Mouse (Mus musculus) kidney, embryonic 16.5 days (tissue): ENCODE results near the gene Gja4. TPM values are rescaled to one million over a fixed set of nuclear protein-coding genes. Genes with fewer than 3 reads are reported as not detected.

ENCODE experiments used
- ATAC-seq: fragments of 200-750 bp; cut with Nextera tagmentation; 2 replicates; pipeline ENCODE4 v1.8.0; 2017; ENCODE audit warnings: moderate TSS enrichment; ENCODE audit not compliant: low FRiP score, low TSS enrichment
- H3K27ac ChIP-seq: fragments of 300-500 bp; sonication (generic); 2 replicates; pipeline ENCODE4 v1.5.1; 2014; ENCODE audit warnings: low read length
- H3K27me3 ChIP-seq: fragments of 300-500 bp; sonication (generic); 2 replicates; pipeline ENCODE4 v1.6.1; 2014; ENCODE audit warnings: low read length, control low read depth, mixed read lengths; ENCODE audit not compliant: insufficient read depth
- H3K36me3 ChIP-seq: fragments of 300-500 bp; sonication (generic); 2 replicates; pipeline ENCODE4 v1.6.1; 2014; ENCODE audit warnings: low read length, control low read depth, mixed read lengths; ENCODE audit not compliant: insufficient read depth
- H3K4me1 ChIP-seq: fragments of 300-500 bp; sonication (generic); 2 replicates; pipeline ENCODE4 v1.6.1; 2014; ENCODE audit warnings: low read length, control low read depth, mixed read lengths; ENCODE audit not compliant: insufficient read depth
- H3K4me2 ChIP-seq: fragments of 300-500 bp; sonication (generic); replicated peaks from 2 replicates; pipeline ENCODE4 v1.6.1; 2014; ENCODE audit warnings: low read depth, low read length
- H3K4me3 ChIP-seq: fragments of 300-500 bp; sonication (generic); 2 replicates; pipeline ENCODE4 v1.5.1; 2014; ENCODE audit warnings: mild to moderate bottlenecking, low read length
- H3K9ac ChIP-seq: fragments of 300-500 bp; sonication (generic); replicated peaks from 2 replicates; pipeline ENCODE4 v1.6.1; 2014; ENCODE audit warnings: low read length
- H3K9me3 ChIP-seq: fragments of 300-500 bp; sonication (generic); 2 replicates; pipeline ENCODE4 v1.6.1; 2016; ENCODE audit warnings: low read length, control low read depth
- WGBS: fragments of 180-500 bp; shearing (Covaris S2); extraction: QIAGEN DNeasy Blood & Tissue Kit; methylation state at CpG from one replicate; pipeline ENCODE4 v1.1.7; 2014; 5-methylcytosine and 5-hydroxymethylcytosine counted together
- polyA plus RNA-seq: library from polyadenylated mRNA; unstranded; fragments of >200 nt; fragmentation: Nextera tagmentation; extraction: Ambion mirVana; gene quantifications from 2 replicates; pipeline ENCODE4 v1.2.1, GENCODE M21; 2015

The Gja4 gene
- polyA plus RNA-seq: 30.9 TPM in 2 replicates

DNA sequence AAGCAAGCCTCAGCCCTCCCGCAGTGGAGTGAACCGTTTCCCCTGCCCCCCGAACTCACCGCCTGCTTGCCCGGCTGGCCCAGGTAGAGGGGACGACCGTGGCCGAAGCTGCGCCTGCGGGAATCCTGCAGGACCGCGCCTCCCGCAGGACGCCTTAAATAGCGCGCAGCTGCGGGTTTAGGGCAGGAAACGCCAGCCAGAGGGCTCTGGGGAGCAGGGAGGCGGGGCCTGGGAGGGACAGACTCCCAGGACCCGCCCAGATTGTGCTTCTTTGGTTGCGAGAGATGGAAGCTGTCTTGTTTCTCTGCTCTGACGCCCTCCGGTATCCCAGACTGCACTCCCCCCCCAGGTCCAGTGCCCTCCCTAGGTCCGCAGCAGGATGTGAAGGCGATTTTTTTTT, at the start of gene Gja4:
Gja4 (minus strand) TSS at position 179 of the 400 bp plus-strand sequence.
- Histone ChIP-seq H3K4me2 (peak within 1 kb of the TSS; percentile 92), H3K27me3 (peaks cover 23% of the 10 kb centered on the region), H3K27ac (no peak within 1 kb of the TSS), H3K4me1 (peaks cover 12% of the 10 kb centered on the region), H3K36me3 (no peaks in the 10 kb centered on the region), H3K9ac (peak within 1 kb of the TSS; percentile 64), H3K9me3 (no peaks in the 10 kb centered on the region), H3K4me3 (peak within 1 kb of the TSS; percentile 60)
- under 1% methylated on average over 25 of the region's 25 CpGs for WGBS
- peak; percentile 91 for ATAC-seq

DNA sequence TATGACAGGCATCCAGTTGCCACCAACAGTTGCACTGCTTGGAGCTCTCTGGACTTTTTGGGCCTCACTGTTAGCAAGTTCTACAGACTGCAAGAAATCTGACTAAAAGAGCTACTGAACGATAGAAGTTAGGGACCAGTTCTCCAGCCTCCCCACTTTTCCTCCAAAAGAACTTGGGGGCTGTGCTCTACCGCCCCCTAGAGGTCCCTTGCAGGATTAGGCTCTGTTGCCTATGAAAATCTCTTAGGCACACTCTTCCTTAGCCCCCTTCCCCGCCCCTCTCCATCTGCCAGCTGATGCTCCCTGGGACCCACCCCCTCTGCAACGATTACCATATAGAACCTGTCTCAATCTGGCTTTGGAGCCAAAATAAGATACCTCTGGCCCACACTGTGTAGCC, 49.5 kb upstream of the Gja4 start:
- Histone ChIP-seq H3K4me3 (no peak overlapping the region), H3K4me2 (no peak overlapping the region), H3K27ac (no peak overlapping the region), H3K4me1 (no peaks in the 10 kb centered on the region), H3K36me3 (no peaks in the 10 kb centered on the region), H3K9ac (no peak overlapping the region), H3K27me3 (no peaks in the 10 kb centered on the region), H3K9me3 (no peaks in the 10 kb centered on the region)
- WGBS: 68% methylated on average over 4 of the region's 4 CpGs
- no peak for ATAC-seq

DNA sequence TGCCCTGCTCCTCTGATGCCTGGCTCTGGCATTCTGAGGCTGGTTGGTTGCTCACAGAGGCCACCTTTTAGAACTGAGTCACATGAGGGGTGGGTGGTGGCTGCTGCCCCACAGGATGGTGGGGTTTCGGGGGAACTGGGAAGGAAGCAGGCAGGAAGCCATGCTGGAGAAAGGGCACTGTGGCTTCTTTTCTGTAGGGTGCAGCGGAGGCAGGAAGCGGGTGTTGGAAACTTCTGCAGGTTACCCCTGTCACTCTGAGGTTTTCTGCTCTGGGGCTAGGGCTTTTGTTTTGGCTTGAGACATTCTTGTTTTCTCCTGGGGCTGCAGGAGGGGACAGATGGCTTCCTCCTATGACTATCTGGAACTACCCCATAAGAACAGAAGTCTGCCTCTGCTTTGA, 48.7 kb upstream of the Gja4 start:
- H3K9me3 ChIP-seq: no peaks in the 10 kb centered on the region
- no peak for ATAC-seq
- H3K36me3 ChIP-seq: no peaks in the 10 kb centered on the region
- H3K4me1 ChIP-seq: peaks cover 3% of the 10 kb centered on the region; the same call in 1 of the 2 replicates
- no peaks in the 10 kb centered on the region for H3K27me3 ChIP-seq
- H3K9ac ChIP-seq: no peak overlapping the region
- 86% methylated on average over 3 of the region's 3 CpGs for WGBS
- H3K27ac ChIP-seq: no peak overlapping the region
- H3K4me2 ChIP-seq: no peak overlapping the region
- no peak overlapping the region for H3K4me3 ChIP-seq

DNA sequence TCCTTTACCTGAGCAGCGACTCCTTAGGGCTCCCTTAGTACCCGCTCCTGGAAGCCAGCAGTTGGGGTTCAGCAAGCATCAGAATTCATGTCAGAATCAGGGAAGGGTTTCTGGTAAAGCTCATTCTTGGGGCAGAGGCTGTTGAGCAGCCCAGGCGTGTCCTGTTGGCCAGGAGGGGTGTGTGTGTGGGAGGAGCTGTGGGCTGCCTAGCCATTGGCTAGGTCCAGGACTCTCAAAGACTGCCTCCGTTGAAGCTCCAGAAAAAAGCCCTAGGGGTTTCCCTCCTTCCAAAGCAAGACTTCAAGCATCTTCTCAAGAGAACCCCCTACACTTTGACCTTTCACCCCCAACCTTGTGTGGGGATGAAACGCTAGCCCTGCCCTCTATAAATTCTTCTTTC, 44.2 kb upstream of the Gja4 start, which contains the start of gene Gjb5:
Gjb5 (minus strand) TSS at position 164 of the 400 bp plus-strand sequence.
- ATAC-seq: peak; percentile 80; the same call in 1 of the 2 replicates
- Histone ChIP-seq H3K36me3 (no peaks in the 10 kb centered on the region), H3K27ac (no peak within 1 kb of the TSS), H3K9ac (peak within 1 kb of the TSS; percentile 18; the same call in 1 of the 2 replicates), H3K4me3 (no peak within 1 kb of the TSS), H3K27me3 (no peaks in the 10 kb centered on the region), H3K4me1 (peaks cover 11% of the 10 kb centered on the region), H3K9me3 (no peaks in the 10 kb centered on the region), H3K4me2 (peak within 1 kb of the TSS; percentile 43)
- 27% methylated on average over 5 of the region's 5 CpGs for WGBS

DNA sequence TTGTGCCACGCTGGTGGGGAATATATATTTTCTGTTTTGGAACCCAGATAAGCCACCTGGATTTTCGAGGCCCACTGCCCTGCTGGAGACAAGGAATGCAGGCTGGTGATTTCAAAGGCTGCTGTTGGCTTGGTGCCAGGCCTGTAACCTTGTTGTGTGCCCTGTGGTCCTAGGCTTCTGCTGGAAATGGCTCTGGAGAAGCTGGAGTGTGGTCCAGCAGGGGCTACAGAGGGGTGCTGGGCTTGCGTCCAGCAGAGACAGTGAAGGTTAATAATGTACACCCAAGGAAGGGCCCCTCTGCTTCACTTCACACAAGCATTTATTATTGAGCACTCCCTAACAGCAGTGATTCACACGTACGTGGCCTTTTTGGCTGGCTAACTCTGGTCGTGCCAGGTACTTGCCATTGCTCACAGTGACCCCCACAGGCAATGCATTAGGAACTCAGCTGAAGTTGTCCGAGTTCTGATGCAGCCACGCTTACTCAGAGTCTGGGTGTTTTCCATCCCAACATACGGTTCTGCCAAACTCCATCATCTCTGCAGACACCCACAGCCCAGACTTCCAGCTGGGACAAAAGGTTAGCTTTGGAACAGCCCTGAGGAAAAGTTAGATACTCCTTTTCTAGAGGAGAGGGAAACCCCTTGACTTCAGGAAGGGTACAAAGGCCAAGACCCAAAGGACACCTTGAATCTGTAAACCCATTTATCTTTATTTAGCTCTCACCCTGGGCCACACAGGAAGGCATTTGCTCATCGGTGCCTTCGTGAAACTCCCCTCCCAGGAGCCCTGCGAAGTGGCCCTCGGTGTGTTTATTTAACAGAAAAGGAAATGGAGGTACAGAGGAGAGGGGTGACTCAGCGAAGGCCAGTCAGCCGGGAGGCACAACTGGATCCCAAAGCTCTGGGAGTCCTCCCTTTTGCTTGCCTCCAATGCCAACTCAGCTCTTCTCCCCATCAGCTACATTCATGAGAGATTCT, 41.0 kb upstream of the Gja4 start:
- ATAC-seq: peak; percentile 25; the same call in 1 of the 2 replicates
- Histone ChIP-seq H3K4me2 (no peak overlapping the region), H3K9ac (no peak overlapping the region), H3K27me3 (no peaks in the 10 kb centered on the region), H3K36me3 (no peaks in the 10 kb centered on the region), H3K4me3 (no peak overlapping the region), H3K4me1 (peaks cover 11% of the 10 kb centered on the region), H3K9me3 (no peaks in the 10 kb centered on the region), H3K27ac (peak overlapping the region; percentile 59)
- 35% methylated on average over 15 of the region's 15 CpGs for WGBS

DNA sequence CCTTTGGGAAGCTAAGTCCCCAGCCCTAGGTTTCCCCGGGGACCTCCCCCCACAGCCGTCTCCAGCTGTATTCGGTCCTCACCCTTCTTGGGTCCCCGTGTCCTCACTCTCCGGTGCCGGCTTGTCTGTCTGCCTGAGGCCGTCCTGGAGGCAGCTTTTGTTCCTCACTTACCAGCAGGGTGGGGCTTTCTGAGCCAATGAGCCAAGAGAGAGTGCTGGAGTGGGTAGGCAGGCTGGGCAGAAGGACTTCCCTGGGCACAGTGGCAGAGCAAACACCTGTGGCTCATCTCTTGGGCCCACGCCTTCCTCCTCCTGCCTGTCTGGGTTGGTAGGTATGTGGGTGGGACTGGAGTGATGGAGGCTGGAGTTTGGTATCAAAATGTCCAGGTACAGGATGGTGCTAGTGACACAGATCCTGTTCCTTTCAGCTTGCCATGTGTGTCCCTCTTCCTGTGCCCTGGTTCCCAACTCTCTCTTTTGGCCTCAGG, 40.2 kb upstream of the Gja4 start, which contains the start of gene Gjb4:
Gjb4 (minus strand) TSS at position 131 of the 488 bp plus-strand sequence.
- Histone ChIP-seq H3K27ac (peak within 1 kb of the TSS; percentile 59), H3K4me1 (peaks cover 11% of the 10 kb centered on the region), H3K4me2 (no peak within 1 kb of the TSS), H3K9me3 (no peaks in the 10 kb centered on the region), H3K4me3 (no peak within 1 kb of the TSS), H3K9ac (no peak within 1 kb of the TSS), H3K36me3 (no peaks in the 10 kb centered on the region), H3K27me3 (no peaks in the 10 kb centered on the region)
- 43% methylated on average over 8 of the region's 8 CpGs for WGBS
- ATAC-seq: no peak

DNA sequence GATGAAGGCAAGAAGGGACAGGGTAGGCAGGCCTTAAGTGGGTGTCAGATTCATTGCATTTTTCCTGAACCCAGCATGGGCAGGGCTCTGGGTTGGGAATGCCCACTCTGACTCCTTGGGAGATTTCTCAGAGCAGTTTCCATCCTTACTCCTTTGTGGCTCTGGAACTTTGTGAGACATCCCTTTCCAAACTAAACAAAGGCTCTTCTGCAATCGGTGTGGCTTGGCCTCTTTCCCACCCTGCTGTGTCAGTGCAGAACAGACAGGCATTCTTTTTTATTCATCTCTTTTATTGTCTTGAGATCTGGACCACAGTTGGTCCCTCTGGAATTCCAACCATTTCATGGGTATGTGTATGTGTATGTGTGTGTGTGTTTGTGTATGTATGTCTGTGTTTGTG, 38.8 kb upstream of the Gja4 start:
- H3K9ac ChIP-seq: no peak overlapping the region
- ATAC-seq: no peak
- H3K27ac ChIP-seq: no peak overlapping the region
- H3K36me3 ChIP-seq: no peaks in the 10 kb centered on the region
- H3K27me3 ChIP-seq: no peaks in the 10 kb centered on the region
- H3K4me3 ChIP-seq: no peak overlapping the region
- H3K4me1 ChIP-seq: peaks cover 8% of the 10 kb centered on the region
- no peaks in the 10 kb centered on the region for H3K9me3 ChIP-seq
- no peak overlapping the region for H3K4me2 ChIP-seq
- WGBS: 50% methylated on average over 1 of the region's 1 CpGs

DNA sequence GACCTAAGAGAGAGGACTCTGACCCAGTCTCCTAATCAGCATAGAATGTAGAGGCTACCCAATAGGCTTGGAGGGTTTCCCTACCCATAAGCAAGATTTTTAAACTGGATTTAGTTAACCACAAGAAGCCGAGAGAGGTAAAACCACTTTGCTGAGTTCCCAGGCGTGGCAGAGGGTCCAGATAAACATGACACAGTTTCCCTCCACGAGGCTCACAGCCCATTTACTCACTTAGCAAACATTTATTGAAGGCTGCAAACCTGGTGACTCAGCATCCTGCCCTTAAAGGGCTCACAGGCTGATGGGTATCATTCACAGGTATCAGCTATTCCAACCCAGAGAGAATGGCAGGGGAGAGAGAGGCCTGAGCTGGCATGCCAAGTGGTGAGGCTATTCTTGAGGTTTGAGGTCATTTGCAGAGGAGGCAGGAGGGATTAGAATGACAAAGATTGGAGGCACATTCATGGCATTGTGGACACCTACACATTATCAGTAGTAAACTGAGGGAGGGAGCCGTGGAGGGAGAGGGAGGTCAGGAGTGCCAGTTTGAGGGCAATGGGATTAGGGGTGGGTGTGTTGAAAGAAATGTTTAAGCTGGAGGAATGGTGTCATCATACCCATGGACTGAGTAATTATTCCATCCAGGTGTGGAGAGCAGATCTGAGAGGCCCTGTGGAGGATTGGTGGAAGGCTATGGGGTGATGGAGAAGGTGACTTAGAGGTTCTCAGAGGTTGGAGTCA, 35.9 kb upstream of the Gja4 start:
- H3K36me3 ChIP-seq: no peaks in the 10 kb centered on the region
- no peaks in the 10 kb centered on the region for H3K9me3 ChIP-seq
- no peak overlapping the region for H3K9ac ChIP-seq
- no peak overlapping the region for H3K4me2 ChIP-seq
- H3K27me3 ChIP-seq: no peaks in the 10 kb centered on the region
- no peak for ATAC-seq
- no peak overlapping the region for H3K4me3 ChIP-seq
- no peak overlapping the region for H3K27ac ChIP-seq
- H3K4me1 ChIP-seq: peaks cover 8% of the 10 kb centered on the region
- 60% methylated on average over 4 of the region's 4 CpGs for WGBS

DNA sequence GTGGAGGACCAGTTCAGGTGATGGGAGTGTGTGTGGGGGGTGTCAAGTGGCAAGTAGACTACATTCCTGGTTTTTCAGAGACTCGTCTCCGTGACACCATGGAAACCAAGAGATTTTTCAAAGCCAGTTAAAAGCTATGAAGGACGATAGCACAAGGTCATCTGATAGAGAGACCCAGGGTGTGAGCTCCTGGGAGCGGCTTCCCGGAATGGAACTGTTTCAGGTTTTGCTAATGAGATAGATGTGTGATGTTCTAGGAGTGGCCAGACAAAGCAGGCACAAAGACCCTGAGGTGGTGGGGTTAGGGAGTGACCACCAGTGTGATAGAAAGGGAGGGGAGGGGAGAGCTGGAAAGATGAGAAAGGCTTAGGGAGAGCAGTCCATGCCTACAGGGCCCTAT, 31.2 kb upstream of the Gja4 start:
- 79% methylated on average over 5 of the region's 5 CpGs for WGBS
- Histone ChIP-seq H3K9me3 (no peaks in the 10 kb centered on the region), H3K36me3 (no peaks in the 10 kb centered on the region), H3K9ac (no peak overlapping the region), H3K4me2 (no peak overlapping the region), H3K27me3 (no peaks in the 10 kb centered on the region), H3K27ac (no peak overlapping the region), H3K4me1 (no peaks in the 10 kb centered on the region), H3K4me3 (no peak overlapping the region)
- no peak for ATAC-seq
